Mouse (Mus musculus) heart, embryonic 13.5 days (tissue): ENCODE measurements at regions not wholly inside any gene's neighbourhood (a gene's known extent, or its start where the extent isn't known, plus 50 kb on each side); places are given as distances from the start of the nearest gene placed in this dataset.
"Not testable (repeated sequence)": the region's sequence is repeated elsewhere in the genome, so short reads cannot be mapped to it uniquely, and the experiment has no call there.

Experiments used
- ATAC-seq: fragments of 200-750 bp; cut with Nextera tagmentation; 2 replicates; pipeline ENCODE4 v1.8.0; 2017; ENCODE audit warnings: moderate TSS enrichment; ENCODE audit not compliant: insufficient number of reproducible peaks, low FRiP score, low TSS enrichment; ENCODE audit errors: extremely low read depth
- H3K27ac ChIP-seq: fragments of 300-500 bp; sonication (generic); replicated peaks from 2 replicates; pipeline ENCODE4 v1.5.1; 2015; ENCODE audit warnings: moderate library complexity, mild to moderate bottlenecking, inconsistent platforms
- H3K27me3 ChIP-seq: fragments of 300-500 bp; sonication (generic); replicated peaks from 2 replicates; pipeline ENCODE4 v1.6.1; 2015; ENCODE audit warnings: mild to moderate bottlenecking, inconsistent platforms
- H3K36me3 ChIP-seq: fragments of 300-500 bp; sonication (generic); 2 replicates; pipeline ENCODE4 v1.6.1; 2015; ENCODE audit warnings: mild to moderate bottlenecking, inconsistent platforms
- H3K4me1 ChIP-seq: fragments of 300-500 bp; sonication (generic); 2 replicates; pipeline ENCODE4 v1.6.1; 2015; ENCODE audit warnings: inconsistent platforms
- H3K4me2 ChIP-seq: fragments of 300-500 bp; sonication (generic); 2 replicates; pipeline ENCODE4 v1.6.1; 2015; ENCODE audit warnings: inconsistent platforms, mild to moderate bottlenecking, moderate library complexity
- H3K4me3 ChIP-seq: fragments of 300-500 bp; sonication (generic); 2 replicates; pipeline ENCODE4 v1.5.1; 2015; ENCODE audit warnings: moderate library complexity, mild to moderate bottlenecking, inconsistent platforms
- H3K9ac ChIP-seq: fragments of 300-500 bp; sonication (generic); 2 replicates; pipeline ENCODE4 v1.6.1; 2015; ENCODE audit warnings: inconsistent platforms, mild to moderate bottlenecking, moderate library complexity
- H3K9me3 ChIP-seq: fragments of 300-500 bp; sonication (generic); 2 replicates; pipeline ENCODE4 v1.6.1; 2016; ENCODE audit warnings: inconsistent platforms
- WGBS: fragments of 180-500 bp; shearing (Covaris S2); methylation state at CpG from one replicate; pipeline ENCODE4 v1.1.7; 2015; ENCODE audit warnings: mixed read lengths; 5-methylcytosine and 5-hydroxymethylcytosine counted together

DNA sequence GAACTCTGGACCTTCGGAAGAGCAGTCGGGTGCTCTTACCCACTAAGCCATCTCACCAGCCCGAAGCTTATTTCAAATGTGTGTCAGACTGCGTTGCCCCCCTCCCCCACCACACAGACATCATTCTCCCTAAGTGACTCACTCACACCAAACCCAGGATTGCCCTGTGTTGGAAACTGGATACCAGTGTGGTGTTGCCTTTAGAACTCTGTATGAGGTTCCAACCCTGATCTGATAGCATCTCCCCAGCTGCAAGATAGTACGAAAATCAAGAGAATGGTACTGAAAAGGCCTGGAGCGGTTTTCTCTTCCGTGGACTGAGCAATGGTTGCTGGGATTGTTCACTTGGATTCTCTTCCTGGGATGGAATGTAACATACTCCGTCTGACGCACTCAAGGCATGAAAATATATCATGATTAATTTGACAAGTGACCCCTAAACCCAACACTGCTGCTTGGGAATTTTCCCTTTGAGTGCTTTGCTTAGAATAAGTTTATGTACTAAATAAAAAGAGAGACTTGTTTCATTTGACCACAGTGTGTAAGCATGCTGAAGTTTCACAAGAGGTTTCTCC lies 63.0 kb downstream of the Hand2 start:
- H3K4me2 ChIP-seq: no peak overlapping the region
- no peak overlapping the region for H3K9ac ChIP-seq
- no peaks in the 10 kb centered on the region for H3K27me3 ChIP-seq
- no peaks in the 10 kb centered on the region for H3K36me3 ChIP-seq
- 61% methylated on average over 9 of the region's 9 CpGs for WGBS
- H3K27ac ChIP-seq: no peak overlapping the region
- H3K4me3 ChIP-seq: no peak overlapping the region
- H3K9me3 ChIP-seq: no peaks in the 10 kb centered on the region
- peaks cover 2% of the 10 kb centered on the region for H3K4me1 ChIP-seq
- no peak for ATAC-seq

DNA sequence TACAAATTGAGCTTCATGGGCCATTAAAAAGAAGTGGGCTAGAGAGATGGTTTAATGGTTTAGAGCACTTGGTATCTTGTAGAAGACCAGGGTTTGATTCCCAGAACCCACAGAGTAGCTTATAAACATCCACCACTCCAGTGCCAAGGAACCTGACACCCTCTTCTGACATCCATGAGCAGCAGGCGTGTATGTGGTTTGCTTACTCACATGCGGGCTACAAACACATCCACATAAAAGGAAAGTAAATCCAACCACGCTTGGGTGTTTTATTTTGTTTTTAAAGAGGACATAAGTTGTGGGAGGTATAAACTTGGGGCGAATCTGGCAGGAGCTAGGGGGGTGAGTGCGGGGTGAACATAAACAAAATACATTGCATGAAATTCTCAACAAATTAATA lies 66.8 kb downstream of the Hand2 start:
- Histone ChIP-seq H3K27ac (no peak overlapping the region), H3K36me3 (no peaks in the 10 kb centered on the region), H3K9ac (no peak overlapping the region), H3K4me2 (no peak overlapping the region), H3K4me3 (no peak overlapping the region), H3K9me3 (peaks cover 4% of the 10 kb centered on the region; the same call in 1 of the 2 replicates), H3K4me1 (no peaks in the 10 kb centered on the region), H3K27me3 (no peaks in the 10 kb centered on the region)
- 79% methylated on average over 5 of the region's 5 CpGs for WGBS
- ATAC-seq: no peak

- no peaks in the 10 kb centered on the region for H3K27me3 ChIP-seq
- no peak overlapping the region for H3K4me3 ChIP-seq
- H3K4me1 ChIP-seq: no peaks in the 10 kb centered on the region
- ATAC-seq: no peak
- peaks cover 4% of the 10 kb centered on the region; the same call in 1 of the 2 replicates for H3K9me3 ChIP-seq
- 73% methylated on average over 4 of the region's 4 CpGs for WGBS
- no peaks in the 10 kb centered on the region for H3K36me3 ChIP-seq
- H3K27ac ChIP-seq: no peak overlapping the region
- H3K4me2 ChIP-seq: no peak overlapping the region
- no peak overlapping the region for H3K9ac ChIP-seq
These were observed 67.1 kb upstream of the Scrg1 start for GRCm38 (mm10) chr8:57388579-57388978.

GRCm38 (mm10) chr8:57397999-57398635 lies 57.6 kb upstream of the Scrg1 start:
- Histone ChIP-seq H3K4me2 (no peak overlapping the region), H3K4me3 (no peak overlapping the region), H3K9me3 (no peaks in the 10 kb centered on the region), H3K9ac (no peak overlapping the region), H3K27ac (peak overlapping the region; percentile 78), H3K27me3 (no peaks in the 10 kb centered on the region), H3K36me3 (no peaks in the 10 kb centered on the region), H3K4me1 (peaks cover 57% of the 10 kb centered on the region)
- no peak for ATAC-seq
- 32% methylated on average over 3 of the region's 3 CpGs for WGBS

DNA sequence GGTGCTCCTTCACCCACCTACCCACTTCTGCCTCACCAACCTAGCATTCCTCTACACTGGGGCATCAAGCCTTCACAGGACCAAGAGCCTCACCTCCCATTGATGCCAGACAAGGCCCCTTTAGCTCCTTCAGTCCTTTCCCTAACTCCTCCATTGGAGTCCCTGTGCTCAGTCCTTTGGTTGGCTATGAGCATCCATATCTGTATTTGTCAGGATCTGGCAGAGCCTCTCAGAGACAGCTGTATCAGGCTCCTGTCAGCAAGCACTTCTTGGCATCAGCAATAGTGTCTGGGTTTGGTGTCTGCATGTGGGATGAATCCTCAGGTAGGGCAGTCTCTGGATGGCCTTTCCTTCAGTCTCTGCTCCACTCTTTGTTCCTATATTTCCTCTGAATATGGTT lies 55.6 kb upstream of the Scrg1 start:
- peak overlapping the region; percentile 94 for H3K27ac ChIP-seq
- H3K4me2 ChIP-seq: peak overlapping the region; percentile 39; the same call in 1 of the 2 replicates

GRCm38 (mm10) chr8:57400776-57401631 lies 54.7 kb upstream of the Scrg1 start:
- ATAC-seq: peak; percentile 61; the same call in 1 of the 2 replicates
- WGBS: 21% methylated on average over 12 of the region's 12 CpGs
- peaks cover 58% of the 10 kb centered on the region for H3K4me1 ChIP-seq
- peak overlapping the region; percentile 47 for H3K4me2 ChIP-seq
- no peak overlapping the region for H3K4me3 ChIP-seq
- no peaks in the 10 kb centered on the region for H3K27me3 ChIP-seq
- H3K9me3 ChIP-seq: no peaks in the 10 kb centered on the region
- H3K27ac ChIP-seq: peak overlapping the region; percentile 94
- H3K9ac ChIP-seq: no peak overlapping the region; the same call in 1 of the 2 replicates
- H3K36me3 ChIP-seq: no peaks in the 10 kb centered on the region

More for the DNA sequence above, 55.6 kb upstream of the Scrg1 start:
- H3K36me3 ChIP-seq, H3K9me3 ChIP-seq, H3K9ac ChIP-seq, H3K4me3 ChIP-seq, ATAC-seq, H3K27me3 ChIP-seq: not testable (repeated sequence)
- H3K4me1 ChIP-seq: peaks cover 58% of the 10 kb centered on the region

GRCm38 (mm10) chr8:57401661-57402060 lies 54.1 kb upstream of the Scrg1 start:
- H3K27ac ChIP-seq: peak overlapping the region; percentile 94

GRCm38 (mm10) chr8:57402200-57402599 lies 53.5 kb upstream of the Scrg1 start:
- ATAC-seq: no peak
- H3K4me3 ChIP-seq: no peak overlapping the region
- no peaks in the 10 kb centered on the region for H3K9me3 ChIP-seq
- no peaks in the 10 kb centered on the region for H3K36me3 ChIP-seq
- no peak overlapping the region; the same call in 1 of the 2 replicates for H3K4me2 ChIP-seq
- peak overlapping the region; percentile 94 for H3K27ac ChIP-seq
- no peaks in the 10 kb centered on the region for H3K27me3 ChIP-seq
- WGBS: 51% methylated on average over 5 of the region's 5 CpGs
- peak overlapping the region; percentile 45; the same call in 1 of the 2 replicates for H3K9ac ChIP-seq
- H3K4me1 ChIP-seq: peaks cover 57% of the 10 kb centered on the region

More at GRCm38 (mm10) chr8:57401661-57402060, 54.1 kb upstream of the Scrg1 start:
- H3K9ac ChIP-seq: no peak overlapping the region; the same call in 1 of the 2 replicates
- peaks cover 58% of the 10 kb centered on the region for H3K4me1 ChIP-seq
- no peaks in the 10 kb centered on the region for H3K27me3 ChIP-seq
- no peaks in the 10 kb centered on the region for H3K9me3 ChIP-seq
- H3K4me3 ChIP-seq: no peak overlapping the region
- no peak for ATAC-seq
- H3K4me2 ChIP-seq: peak overlapping the region; percentile 47
- 35% methylated on average over 1 of the region's 1 CpGs for WGBS
- H3K36me3 ChIP-seq: no peaks in the 10 kb centered on the region

- Histone ChIP-seq H3K4me1 (peaks cover 42% of the 10 kb centered on the region), H3K9ac (no peak overlapping the region), H3K4me2 (no peak overlapping the region), H3K9me3 (no peaks in the 10 kb centered on the region), H3K36me3 (no peaks in the 10 kb centered on the region), H3K27ac (no peak overlapping the region), H3K4me3 (no peak overlapping the region), H3K27me3 (no peaks in the 10 kb centered on the region)
- WGBS: 79% methylated on average over 11 of the region's 11 CpGs
- ATAC-seq: no peak
These were observed 52.0 kb upstream of the Scrg1 start for GRCm38 (mm10) chr8:57403640-57404180.

- H3K36me3 ChIP-seq: no peaks in the 10 kb centered on the region
- H3K4me2 ChIP-seq: no peak overlapping the region
- peaks cover 35% of the 10 kb centered on the region for H3K4me1 ChIP-seq
- 59% methylated on average over 11 of the region's 11 CpGs for WGBS
- no peaks in the 10 kb centered on the region for H3K9me3 ChIP-seq
- H3K4me3 ChIP-seq: no peak overlapping the region
- no peak overlapping the region for H3K27ac ChIP-seq
- no peak for ATAC-seq
- H3K27me3 ChIP-seq: 0 out of 2 replicates have a peak, but pooled peaks cover 10% of the 10 kb centered on the region
- H3K9ac ChIP-seq: no peak overlapping the region
These were observed 50.4 kb upstream of the Scrg1 start for GRCm38 (mm10) chr8:57405277-57405817.
